Mouse (Mus musculus) embryonic facial prominence, embryonic 13.5 days (tissue): ENCODE measurements around the gene Il13ra1. TPM values are rescaled to one million over a fixed set of nuclear protein-coding genes. Genes with fewer than 3 reads are reported as not detected.

Source experiments
- ATAC-seq: fragments of 200-750 bp; cut with Nextera tagmentation; 2 replicates; pipeline ENCODE4 v1.8.0; 2017; ENCODE audit warnings: low read depth; ENCODE audit not compliant: insufficient number of reproducible peaks, insufficient read depth, low FRiP score, low TSS enrichment
- H3K27ac ChIP-seq: fragments of 300-500 bp; sonication (generic); 2 replicates; pipeline ENCODE4 v1.5.1; 2015; ENCODE audit warnings: moderate library complexity, mild to moderate bottlenecking, inconsistent platforms
- H3K27me3 ChIP-seq: fragments of 300-500 bp; sonication (generic); 2 replicates; pipeline ENCODE4 v1.6.1; 2015; ENCODE audit warnings: mild to moderate bottlenecking, inconsistent platforms
- H3K36me3 ChIP-seq: fragments of 300-500 bp; sonication (generic); 2 replicates; pipeline ENCODE4 v1.6.1; 2015; ENCODE audit warnings: mild to moderate bottlenecking, inconsistent platforms
- H3K4me1 ChIP-seq: fragments of 300-500 bp; sonication (generic); 2 replicates; pipeline ENCODE4 v1.6.1; 2015; ENCODE audit warnings: inconsistent platforms
- H3K4me2 ChIP-seq: fragments of 300-500 bp; sonication (generic); 2 replicates; pipeline ENCODE4 v1.6.1; 2015; ENCODE audit warnings: moderate library complexity, mild to moderate bottlenecking, inconsistent platforms
- H3K4me3 ChIP-seq: fragments of 300-500 bp; sonication (generic); 2 replicates; pipeline ENCODE4 v1.5.1; 2015; ENCODE audit warnings: mild to moderate bottlenecking, inconsistent platforms
- H3K9ac ChIP-seq: fragments of 300-500 bp; sonication (generic); 2 replicates; pipeline ENCODE4 v1.6.1; 2015; ENCODE audit warnings: mild to moderate bottlenecking, inconsistent platforms
- H3K9me3 ChIP-seq: fragments of 300-500 bp; sonication (generic); 2 replicates; pipeline ENCODE4 v1.6.1; 2016; ENCODE audit warnings: inconsistent platforms
- WGBS: fragments of 180-500 bp; shearing (Covaris S2); methylation state at CpG from one replicate; pipeline ENCODE4 v1.1.7; 2015; ENCODE audit warnings: mixed read lengths; 5-methylcytosine and 5-hydroxymethylcytosine counted together
- polyA plus RNA-seq: library from polyadenylated mRNA; unstranded; fragments of >200 nt; fragmentation: Nextera tagmentation; extraction: Ambion mirVana; gene quantifications from 2 replicates; pipeline ENCODE4 v1.2.1, GENCODE M21; 2015

Il13ra1 gene
- polyA plus RNA-seq, 1 experiment from 2014 or later, result 9.7 TPM

- 75% methylated on average over 2 of the region's 2 CpGs for WGBS
- Histone ChIP-seq H3K9me3 (no peaks in the 10 kb centered on the region), H3K36me3 (no peaks in the 10 kb centered on the region), H3K4me2 (no peak overlapping the region), H3K4me1 (no peaks in the 10 kb centered on the region), H3K27ac (no peak overlapping the region), H3K4me3 (no peak overlapping the region), H3K9ac (no peak overlapping the region), H3K27me3 (no peaks in the 10 kb centered on the region)
- ATAC-seq, result no peak
Measured at GRCm38 (mm10) chrX:36209554-36209953, 97.6 kb downstream of the Il13ra1 start.

- ATAC-seq, result no peak
- WGBS, result 77% methylated on average over 3 of the region's 3 CpGs
Measured at GRCm38 (mm10) chrX:36211216-36211615, 99.3 kb downstream of the Il13ra1 start.

More at GRCm38 (mm10) chrX:36211216-36211615, 99.3 kb downstream of the Il13ra1 start:
- Histone ChIP-seq H3K9me3 (no peaks in the 10 kb centered on the region), H3K27ac (no peak overlapping the region), H3K36me3 (no peaks in the 10 kb centered on the region), H3K27me3 (no peaks in the 10 kb centered on the region), H3K4me2 (no peak overlapping the region), H3K4me3 (no peak overlapping the region), H3K4me1 (no peaks in the 10 kb centered on the region), H3K9ac (no peak overlapping the region)

Other genes starting within 250 kb of the Il13ra1 start
- 9.4 and 13.6 TPM in 2 replicates for gene Dock11, start 223.3 kb upstream of the Il13ra1 start, polyA plus RNA-seq
- gene Zcchc12, start 83.8 kb downstream of the Il13ra1 start, polyA plus RNA-seq, result 8.4 and 10.2 TPM in 2 replicates
- gene Lonrf3, start 216.2 kb downstream of the Il13ra1 start, polyA plus RNA-seq, result 0.45 and 0.63 TPM in 2 replicates